Mouse (Mus musculus) embryonic facial prominence, embryonic 11.5 days (tissue): ENCODE measurements around the gene H2-M10.6. TPM values are rescaled to one million over a fixed set of nuclear protein-coding genes. Genes with fewer than 3 reads are reported as not detected.

Experiments used
- ATAC-seq: fragments of 200-750 bp; cut with Nextera tagmentation; replicated peaks from 2 replicates; pipeline ENCODE4 v1.8.0; 2017; ENCODE audit warnings: low read depth; ENCODE audit not compliant: insufficient number of reproducible peaks, low FRiP score, low TSS enrichment
- DNase-seq: peaks from one replicate; pipeline ENCODE4 v3.0.0-alpha.2; 2015; ENCODE audit warnings: low spot score
- H3K27ac ChIP-seq: fragments of 300-500 bp; sonication (generic); replicated peaks from 2 replicates; pipeline ENCODE4 v1.5.1; 2014; ENCODE audit warnings: mild to moderate bottlenecking, low read depth, low read length, control low read depth
- H3K27me3 ChIP-seq: fragments of 300-500 bp; sonication (generic); 2 replicates; pipeline ENCODE4 v1.6.1; 2014; ENCODE audit warnings: mild to moderate bottlenecking, low read length, moderate library complexity, mixed read lengths; ENCODE audit not compliant: control insufficient read depth, insufficient read depth
- H3K36me3 ChIP-seq: fragments of 300-500 bp; sonication (generic); replicated peaks from 2 replicates; pipeline ENCODE4 v1.6.1; 2014; ENCODE audit warnings: low read depth, mild to moderate bottlenecking, low read length, moderate library complexity, mixed read lengths; ENCODE audit not compliant: control insufficient read depth, insufficient read depth
- H3K4me1 ChIP-seq: fragments of 300-500 bp; sonication (generic); 2 replicates; pipeline ENCODE4 v1.6.1; 2014; ENCODE audit warnings: low read length, mixed read lengths; ENCODE audit not compliant: control insufficient read depth, insufficient read depth
- H3K4me2 ChIP-seq: fragments of 300-500 bp; sonication (generic); 2 replicates; pipeline ENCODE4 v1.6.1; 2014; ENCODE audit warnings: low read depth, mild to moderate bottlenecking, control low read depth, low read length, moderate library complexity
- H3K4me3 ChIP-seq: fragments of 300-500 bp; sonication (generic); 2 replicates; pipeline ENCODE4 v1.5.1; 2014; ENCODE audit warnings: low read depth, low read length, control low read depth
- H3K9ac ChIP-seq: fragments of 300-500 bp; sonication (generic); replicated peaks from 2 replicates; pipeline ENCODE4 v1.6.1; 2014; ENCODE audit warnings: mild to moderate bottlenecking, control low read depth, low read length
- H3K9me3 ChIP-seq: fragments of 300-500 bp; sonication (generic); replicated peaks from 2 replicates; pipeline ENCODE4 v1.6.1; 2016; ENCODE audit warnings: mild to moderate bottlenecking, low read length, inconsistent platforms, mixed read lengths; ENCODE audit not compliant: control insufficient read depth
- WGBS: fragments of 180-500 bp; shearing (Covaris S2); extraction: QIAGEN DNeasy Blood & Tissue Kit; methylation state at CpG from one replicate; pipeline ENCODE4 v1.1.7; 2014; 5-methylcytosine and 5-hydroxymethylcytosine counted together
- polyA plus RNA-seq: library from polyadenylated mRNA; unstranded; fragments of >200 nt; fragmentation: Nextera tagmentation; extraction: Ambion mirVana; gene quantifications from 2 replicates; pipeline ENCODE4 v1.2.1, GENCODE M21; 2014

H2-M10.6 gene
- polyA plus RNA-seq, 1 experiment from 2014 or later = not detected

DNA sequence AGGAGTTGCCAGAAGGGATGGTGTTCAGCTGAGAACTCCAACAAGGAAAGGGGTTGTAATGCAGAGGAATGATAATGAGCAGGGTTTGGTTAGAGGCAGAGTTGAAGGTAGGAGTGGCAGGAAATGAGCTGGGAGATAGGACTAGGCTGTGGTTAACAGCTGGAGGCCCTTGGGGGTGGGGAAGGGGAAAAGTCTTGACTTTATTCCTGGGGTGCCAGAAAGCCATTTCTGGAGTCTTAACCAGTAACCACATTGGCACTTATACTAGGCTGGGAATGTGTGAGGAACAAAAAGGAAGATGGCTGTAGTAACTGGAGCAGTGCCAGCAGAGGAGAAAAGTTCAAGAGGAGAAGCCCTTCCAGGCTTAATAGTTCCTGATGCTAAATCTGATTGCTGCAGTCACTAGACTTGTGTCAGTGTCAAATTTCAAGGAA, 32.3 kb downstream of the H2-M10.6 start:
- Histone ChIP-seq H3K9ac (no peak overlapping the region), H3K9me3 (no peaks in the 10 kb centered on the region), H3K36me3 (no peaks in the 10 kb centered on the region), H3K4me3 (no peak overlapping the region), H3K27ac (no peak overlapping the region), H3K4me1 (no peaks in the 10 kb centered on the region), H3K4me2 (no peak overlapping the region), H3K27me3 (no peaks in the 10 kb centered on the region)
- DNase-seq (no peak), ATAC-seq (no peak)

DNA sequence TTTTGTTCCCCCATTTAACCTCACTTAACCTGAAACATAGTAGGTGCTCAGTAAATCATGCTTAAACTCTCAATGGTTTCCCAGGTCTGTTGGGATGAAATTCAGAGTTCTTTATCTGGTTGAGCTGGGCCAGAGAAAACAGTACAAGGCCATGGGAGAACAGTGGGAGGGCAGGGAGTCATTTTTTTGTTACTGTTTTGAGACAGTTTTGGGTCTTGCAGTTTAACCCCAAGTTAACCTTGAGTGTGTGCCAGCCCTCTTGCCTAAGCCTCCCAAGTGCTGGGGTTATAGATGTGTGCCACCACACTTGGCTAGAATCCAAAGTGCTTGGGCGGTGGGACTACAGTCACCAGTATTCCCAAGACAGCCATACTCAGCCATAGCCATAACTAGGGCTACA, 32.8 kb downstream of the H2-M10.6 start:
- Histone ChIP-seq H3K4me1 (no peaks in the 10 kb centered on the region), H3K9me3 (no peaks in the 10 kb centered on the region), H3K4me2 (no peak overlapping the region), H3K9ac (no peak overlapping the region), H3K27me3 (no peaks in the 10 kb centered on the region), H3K27ac (no peak overlapping the region), H3K36me3 (no peaks in the 10 kb centered on the region), H3K4me3 (no peak overlapping the region)
- no peak for DNase-seq
- ATAC-seq = no peak
- 86% methylated on average over 1 of the region's 1 CpGs for WGBS

DNA sequence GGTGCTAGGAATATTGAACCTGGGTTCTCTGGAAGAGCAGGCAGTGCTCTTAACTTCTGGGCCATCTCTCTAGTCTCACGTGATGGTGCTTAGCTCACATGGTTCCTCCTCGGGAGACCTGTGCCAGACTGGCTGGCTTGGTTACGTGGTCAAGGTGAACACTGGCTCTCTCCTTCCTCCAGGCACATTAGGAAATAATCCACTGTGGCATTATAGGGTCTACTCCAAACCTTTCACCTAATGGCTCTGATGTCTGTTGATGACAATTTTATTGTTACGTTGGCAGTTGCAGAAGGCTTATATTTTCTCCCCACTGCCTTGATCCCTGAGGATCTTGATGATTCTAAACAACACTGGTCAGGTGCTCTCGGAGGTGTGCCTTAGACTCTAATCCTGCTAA, 36.9 kb downstream of the H2-M10.6 start:
- Histone ChIP-seq H3K27ac (no peak overlapping the region), H3K27me3 (no peaks in the 10 kb centered on the region), H3K36me3 (no peaks in the 10 kb centered on the region; the same call in none of the 2 replicates), H3K4me1 (no peaks in the 10 kb centered on the region), H3K4me2 (no peak overlapping the region), H3K4me3 (no peak overlapping the region), H3K9ac (no peak overlapping the region), H3K9me3 (no peaks in the 10 kb centered on the region)
- WGBS = 82% methylated on average over 5 of the region's 5 CpGs
- DNase-seq (no peak), ATAC-seq (no peak)

DNA sequence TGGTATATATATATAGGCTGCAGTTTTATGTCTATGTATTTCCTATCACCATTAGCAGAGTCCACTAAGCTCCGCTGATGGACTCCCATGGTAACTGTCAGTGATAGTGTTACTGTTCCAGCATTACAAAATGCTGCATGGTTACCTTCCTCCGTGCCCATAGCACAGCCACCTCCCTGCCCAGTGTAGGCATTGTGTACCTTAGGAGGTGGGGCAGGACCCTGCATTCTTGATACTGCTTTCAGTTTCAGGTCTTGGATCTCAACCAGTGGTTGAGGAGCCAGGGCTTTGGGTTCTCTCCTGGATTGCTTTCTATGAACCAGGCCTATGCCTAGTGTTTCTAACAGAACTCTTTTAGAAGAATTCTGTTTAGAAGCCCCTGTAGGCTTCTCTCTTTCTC, 38.0 kb downstream of the H2-M10.6 start:
- Histone ChIP-seq H3K9ac (no peak overlapping the region), H3K4me3 (no peak overlapping the region), H3K4me1 (no peaks in the 10 kb centered on the region), H3K27me3 (no peaks in the 10 kb centered on the region), H3K9me3 (no peaks in the 10 kb centered on the region), H3K4me2 (no peak overlapping the region), H3K36me3 (no peaks in the 10 kb centered on the region; the same call in none of the 2 replicates), H3K27ac (no peak overlapping the region)
- 88% methylated on average over 2 of the region's 2 CpGs for WGBS
- ATAC-seq = no peak
- no peak for DNase-seq

DNA sequence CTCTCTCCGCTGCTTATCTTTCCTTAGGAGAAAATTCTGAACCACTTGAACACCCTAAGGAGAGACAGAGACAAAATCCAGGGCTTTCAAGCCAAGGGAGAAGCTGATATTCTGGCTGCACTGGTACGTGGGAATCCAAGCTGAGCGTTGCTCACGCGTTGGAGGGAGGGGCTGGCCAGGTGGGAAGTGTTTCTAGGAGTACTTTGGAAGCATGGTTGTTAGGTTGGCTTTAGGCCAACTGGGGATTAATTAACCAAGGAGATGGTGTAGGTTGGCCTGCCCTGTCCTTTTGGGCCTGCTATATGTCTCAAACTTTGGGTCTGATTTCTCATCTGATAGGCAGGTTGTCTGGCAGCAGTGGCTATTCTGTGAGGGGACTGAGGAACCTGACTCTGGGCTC, 39.2 kb downstream of the H2-M10.6 start:
- Histone ChIP-seq H3K9ac (no peak overlapping the region), H3K4me1 (no peaks in the 10 kb centered on the region), H3K27me3 (no peaks in the 10 kb centered on the region), H3K9me3 (no peaks in the 10 kb centered on the region), H3K4me2 (no peak overlapping the region), H3K36me3 (no peaks in the 10 kb centered on the region; the same call in none of the 2 replicates), H3K4me3 (no peak overlapping the region), H3K27ac (no peak overlapping the region)
- no peak for ATAC-seq
- no peak for DNase-seq
- WGBS = 91% methylated on average over 5 of the region's 5 CpGs

DNA sequence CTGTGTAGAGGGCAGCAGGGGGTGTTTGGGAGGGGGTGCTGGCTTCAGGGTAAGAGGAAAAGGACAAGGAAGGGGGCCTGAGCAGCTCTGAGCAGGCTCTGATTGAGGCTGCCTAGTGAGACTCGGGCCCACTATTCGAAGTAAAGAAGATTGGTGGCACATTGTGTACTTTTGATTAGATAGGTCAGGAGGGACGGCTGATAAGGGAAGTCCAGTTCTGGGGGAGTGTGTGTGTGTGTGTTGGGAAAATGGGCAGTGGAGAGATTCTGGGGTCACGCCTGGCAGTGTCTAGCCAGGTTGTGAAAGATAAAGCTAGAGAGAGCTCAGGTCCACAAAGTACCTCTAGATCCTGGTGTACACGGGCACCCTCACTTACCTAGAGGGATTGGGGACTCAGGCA, 39.7 kb downstream of the H2-M10.6 start:
- no peaks in the 10 kb centered on the region; the same call in none of the 2 replicates for H3K36me3 ChIP-seq
- 88% methylated on average over 5 of the region's 5 CpGs for WGBS

DNA sequence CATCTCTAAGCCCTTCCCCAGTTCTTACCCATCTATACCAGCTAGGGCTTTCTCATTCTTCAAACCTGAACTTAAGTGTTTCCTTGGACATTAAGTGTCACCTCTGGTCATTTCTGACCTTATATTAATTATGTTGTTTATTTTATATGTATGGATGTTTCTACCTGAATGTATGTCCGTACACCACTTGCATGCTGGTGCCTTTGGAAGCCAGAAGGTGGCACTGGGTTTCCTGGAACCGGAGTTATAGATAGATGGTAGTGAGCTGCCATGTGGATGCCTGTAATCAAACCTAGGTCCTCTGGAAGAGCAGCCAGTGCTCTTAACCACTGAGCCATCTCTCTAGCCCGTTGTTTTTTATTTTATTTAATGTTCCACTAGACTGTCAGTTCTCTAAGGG, 43.5 kb downstream of the H2-M10.6 start:
- ATAC-seq (no peak), DNase-seq (no peak)
- Histone ChIP-seq H3K36me3 (peaks cover 5% of the 10 kb centered on the region), H3K27ac (no peak overlapping the region), H3K4me3 (no peak overlapping the region), H3K4me2 (no peak overlapping the region), H3K9ac (no peak overlapping the region), H3K4me1 (no peaks in the 10 kb centered on the region), H3K27me3 (no peaks in the 10 kb centered on the region), H3K9me3 (no peaks in the 10 kb centered on the region)
- WGBS = 88% methylated on average over 3 of the region's 3 CpGs

More for the DNA sequence above, 39.7 kb downstream of the H2-M10.6 start:
- no peak overlapping the region for H3K4me3 ChIP-seq
- no peaks in the 10 kb centered on the region for H3K27me3 ChIP-seq
- no peak overlapping the region for H3K9ac ChIP-seq
- no peaks in the 10 kb centered on the region for H3K4me1 ChIP-seq
- H3K4me2 ChIP-seq = no peak overlapping the region
- no peaks in the 10 kb centered on the region for H3K9me3 ChIP-seq
- ATAC-seq (no peak), DNase-seq (no peak)
- no peak overlapping the region for H3K27ac ChIP-seq

DNA sequence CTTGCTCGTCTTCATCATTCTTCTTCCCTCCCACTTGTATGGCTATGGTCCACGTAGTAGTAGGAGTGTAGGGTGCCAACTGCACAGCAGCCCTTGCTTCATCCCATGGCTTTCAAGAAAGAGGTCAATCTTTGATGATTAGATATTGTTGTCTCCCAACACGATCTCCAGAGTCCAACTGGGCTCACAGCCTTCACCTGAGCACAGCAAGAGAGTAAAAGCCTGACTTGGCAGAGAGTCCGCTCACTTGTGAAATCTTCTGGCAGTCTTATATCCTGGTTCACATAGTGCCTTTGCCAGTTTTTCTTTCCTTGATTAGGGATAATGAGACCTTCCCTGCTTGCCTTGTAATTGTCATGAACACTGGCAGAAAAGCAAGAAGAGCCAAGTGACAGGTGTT, 44.3 kb downstream of the H2-M10.6 start:
- no peak overlapping the region for H3K9ac ChIP-seq
- no peaks in the 10 kb centered on the region for H3K9me3 ChIP-seq
- H3K27ac ChIP-seq = no peak overlapping the region
- no peaks in the 10 kb centered on the region for H3K27me3 ChIP-seq
- ATAC-seq (no peak), DNase-seq (no peak)
- H3K4me1 ChIP-seq = no peaks in the 10 kb centered on the region
- no peak overlapping the region for H3K4me3 ChIP-seq
- no peak overlapping the region for H3K4me2 ChIP-seq
- peaks cover 5% of the 10 kb centered on the region for H3K36me3 ChIP-seq
- 95% methylated on average over 4 of the region's 4 CpGs for WGBS
